Mouse (Mus musculus) lung, adult 2 months (tissue): ENCODE results near the gene Rhno1. TPM values are rescaled to one million over a fixed set of nuclear protein-coding genes. Genes with fewer than 3 reads are reported as not detected.
"Not testable (repeated sequence)": the region's sequence is repeated elsewhere in the genome, so short reads cannot be mapped to it uniquely, and the experiment has no call there.

Experiments used
- DNase-seq: peaks from one replicate; pipeline ENCODE4 v3.0.0; 2022
- H3K4me1 ChIP-seq: fragments of 200-500 bp; 2 replicates; pipeline ENCODE4 v1.6.1; 2011; ENCODE audit warnings: low read length; ENCODE audit not compliant: control insufficient read depth, insufficient read depth
- H3K4me3 ChIP-seq: fragments of 200-500 bp; replicated peaks from 2 replicates; pipeline ENCODE3; 2011; ENCODE audit warnings: low read depth, mild to moderate bottlenecking, control low read depth, low read length; ENCODE audit errors: extremely low read depth
- CTCF ChIP-seq: fragments of 200-500 bp; IDR thresholded peaks from 2 replicates; pipeline ENCODE4 v1.5.1; 2011; ENCODE audit warnings: mild to moderate bottlenecking, low read length, control low read depth; ENCODE audit not compliant: insufficient read depth
- POLR2A ChIP-seq: fragments of 200-500 bp; IDR thresholded peaks from 2 replicates; pipeline ENCODE4 v1.6.1; 2011; ENCODE audit warnings: low read depth, mild to moderate bottlenecking, control low read depth, low read length, borderline replicate concordance; ENCODE audit errors: extremely low read depth
- WGBS: fragments of 180-500 bp; shearing (Covaris S2); methylation state at CpG from one replicate; pipeline ENCODE4 v1.1.7; 2018; 5-methylcytosine and 5-hydroxymethylcytosine counted together
- polyA plus RNA-seq: library from polyadenylated mRNA; depleted of rRNA; stranded (reverse); fragments of >200 nt; gene quantifications from 2 replicates; pipeline ENCODE4 v1.2.3, GENCODE M21; 2012

The Rhno1 gene
- polyA plus RNA-seq, 1 experiment: 11.8 TPM

- TF ChIP-seq POLR2A (no peak), CTCF (no peak)
- H3K4me3 ChIP-seq: no peak overlapping the region
- H3K4me1 ChIP-seq: no peaks in the 10 kb centered on the region
- no peak for DNase-seq
- WGBS: 82% methylated on average over 1 of the region's 1 CpGs
Observed at GRCm38 (mm10) chr6:128389185-128389584, 26.5 kb upstream of the Rhno1 start.

DNA sequence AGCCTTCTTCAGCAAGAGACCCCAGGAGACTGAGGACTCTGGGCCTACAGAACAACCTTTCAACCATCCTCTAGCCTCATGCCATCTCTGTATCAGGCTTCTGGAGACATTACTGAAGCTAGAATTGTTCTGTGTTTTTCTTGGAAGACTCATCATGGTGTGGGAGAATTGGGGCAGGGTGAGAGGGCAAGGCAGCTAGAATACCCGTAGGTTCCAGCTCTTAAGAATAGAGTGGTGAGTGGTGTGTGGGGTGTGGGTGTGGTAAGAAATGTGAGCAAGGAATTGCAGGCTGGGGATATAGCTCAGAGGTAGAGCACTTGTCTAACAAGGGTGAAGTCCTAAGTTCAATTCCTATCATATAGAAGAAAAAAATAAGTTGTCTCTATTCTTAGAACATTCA, 22.3 kb upstream of the Rhno1 start:
- DNase-seq: no peak

GRCm38 (mm10) chr6:128383752-128384151, 21.0 kb upstream of the Rhno1 start:
- DNase-seq: no peak
- 56% methylated on average over 7 of the region's 7 CpGs for WGBS
- TF ChIP-seq POLR2A (no peak), CTCF (no peak)
- no peak overlapping the region for H3K4me3 ChIP-seq
- no peaks in the 10 kb centered on the region for H3K4me1 ChIP-seq

More for the DNA sequence above, 22.3 kb upstream of the Rhno1 start:
- no peaks in the 10 kb centered on the region for H3K4me1 ChIP-seq
- no peak for TF ChIP-seq POLR2A
- TF ChIP-seq CTCF: no peak
- no peak overlapping the region for H3K4me3 ChIP-seq
- 68% methylated on average over 1 of the region's 1 CpGs for WGBS

DNA sequence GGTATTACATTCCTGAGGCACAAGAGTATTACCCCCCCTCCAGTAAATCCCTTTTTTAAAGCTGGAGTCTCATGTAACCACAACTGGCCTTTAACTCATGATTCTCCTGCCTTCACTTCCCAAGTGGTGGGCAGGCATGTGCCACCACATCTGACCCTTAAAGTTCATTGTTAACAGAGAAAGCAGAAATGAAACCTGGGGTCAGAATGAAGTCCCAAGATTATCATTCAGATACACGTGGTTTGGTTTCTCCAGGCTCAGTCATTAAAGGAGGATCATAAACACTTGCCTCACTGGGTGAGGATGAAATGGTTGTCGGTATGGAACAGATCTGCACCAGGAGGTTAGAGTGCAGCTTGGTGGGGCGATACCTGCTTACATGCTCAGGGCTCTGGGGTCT, 18.5 kb upstream of the Rhno1 start:
- TF ChIP-seq POLR2A (no peak), CTCF (no peak)
- no peak overlapping the region for H3K4me3 ChIP-seq
- no peak for DNase-seq
- no peaks in the 10 kb centered on the region for H3K4me1 ChIP-seq
- 60% methylated on average over 3 of the region's 3 CpGs for WGBS

GRCm38 (mm10) chr6:128380594-128381167, 18.0 kb upstream of the Rhno1 start:
- not testable (repeated sequence) for H3K4me1 ChIP-seq, DNase-seq, H3K4me3 ChIP-seq
- 24% methylated on average over 1 of the region's 1 CpGs for WGBS

- no peaks in the 10 kb centered on the region for H3K4me1 ChIP-seq
- no peak for DNase-seq
- no peak for TF ChIP-seq CTCF
- no peak for TF ChIP-seq POLR2A
- WGBS: 80% methylated on average over 16 of the region's 16 CpGs
- no peak overlapping the region for H3K4me3 ChIP-seq
Observed at GRCm38 (mm10) chr6:128379636-128380035, 16.9 kb upstream of the Rhno1 start.

GRCm38 (mm10) chr6:128376371-128377085, 13.8 kb upstream of the Rhno1 start:
- 87% methylated on average over 17 of the region's 17 CpGs for WGBS
- TF ChIP-seq POLR2A (no peak), CTCF (no peak)
- no peak overlapping the region for H3K4me3 ChIP-seq

GRCm38 (mm10) chr6:128375192-128375591, 12.5 kb upstream of the Rhno1 start, which contains the start of the genes Tex52 and Gm44596:
TSS of gene Tex52 (plus strand) at chr6:128375456.
TSS of gene Gm44596 (plus strand) at chr6:128375503.
- no peak for DNase-seq
- Histone ChIP-seq H3K4me3 (no peak within 1 kb of the TSS), H3K4me1 (no peaks in the 10 kb centered on the region)
- WGBS: 32% methylated on average over 6 of the region's 6 CpGs
- no peak for TF ChIP-seq POLR2A
- TF ChIP-seq CTCF: no peak

More at GRCm38 (mm10) chr6:128376371-128377085, 13.8 kb upstream of the Rhno1 start:
- DNase-seq: no peak
- no peaks in the 10 kb centered on the region for H3K4me1 ChIP-seq

GRCm38 (mm10) chr6:128370040-128370439, 7.3 kb upstream of the Rhno1 start:
- Histone ChIP-seq H3K4me1 (no peaks in the 10 kb centered on the region), H3K4me3 (no peak overlapping the region)
- TF ChIP-seq CTCF (no peak), POLR2A (no peak)
- WGBS: 93% methylated on average over 5 of the region's 5 CpGs
- no peak for DNase-seq

- Histone ChIP-seq H3K4me1 (peaks cover 3% of the 10 kb centered on the region; the same call in 1 of the 2 replicates), H3K4me3 (no peak overlapping the region)
- WGBS: 84% methylated on average over 5 of the region's 5 CpGs
- DNase-seq: no peak
- TF ChIP-seq CTCF: no peak
- TF ChIP-seq POLR2A: no peak
Observed at GRCm38 (mm10) chr6:128366466-128366865, 3.8 kb upstream of the Rhno1 start.

GRCm38 (mm10) chr6:128364721-128365120, 2.0 kb upstream of the Rhno1 start:
- TF ChIP-seq POLR2A (no peak), CTCF (no peak)
- no peak for DNase-seq
- 56% methylated on average over 6 of the region's 6 CpGs for WGBS
- H3K4me1 ChIP-seq: peaks cover 3% of the 10 kb centered on the region; the same call in 1 of the 2 replicates
- no peak overlapping the region for H3K4me3 ChIP-seq
